Comparison of ENCODE assay signal across 10 mouse cellular contexts in the genomic region with DNA sequence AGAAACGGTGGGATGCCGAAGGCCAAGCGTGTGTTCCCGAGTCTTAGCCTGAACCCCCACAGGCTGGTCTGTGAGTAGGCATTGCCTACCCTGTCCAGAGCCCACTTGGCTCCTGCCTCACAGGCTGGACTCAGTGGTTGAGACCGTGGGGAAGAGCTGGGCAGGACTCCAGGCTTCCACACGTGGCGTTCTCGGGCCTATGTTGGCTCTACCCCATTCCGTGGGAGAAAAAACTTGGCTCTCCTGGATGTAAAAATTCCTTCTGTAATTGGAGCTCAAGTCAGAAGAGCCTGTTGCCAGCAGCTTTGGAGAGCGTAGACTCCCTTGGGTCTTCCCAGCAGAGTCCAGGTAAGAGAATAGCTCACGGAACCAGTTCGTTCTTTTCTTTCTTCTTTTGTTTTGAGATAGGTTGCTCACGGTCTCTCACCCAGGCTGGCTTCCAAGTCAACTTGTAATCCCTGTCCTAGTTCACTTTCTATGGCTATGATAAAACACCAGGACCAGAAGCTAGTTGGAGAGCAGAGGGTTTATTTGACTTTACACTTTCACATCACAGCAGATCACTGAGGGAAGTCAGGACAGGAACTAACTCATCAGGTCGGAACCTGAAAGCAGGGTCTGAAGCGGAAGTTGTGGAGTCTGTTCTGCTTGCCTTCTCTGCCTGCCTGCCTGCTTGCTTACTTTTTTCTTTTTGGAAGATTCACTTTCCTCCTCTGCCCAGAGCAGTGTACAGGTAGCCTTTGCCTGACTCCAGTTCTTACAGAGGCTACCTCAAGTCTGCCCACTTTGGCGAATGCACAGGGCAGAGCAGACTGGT. TPM values are rescaled to one million over a fixed set of nuclear protein-coding genes. Genes with fewer than 3 reads are reported as not detected.
DNase-seq lines count a peak whose midpoint lies in the region; ATAC-seq and TF ChIP-seq lines count a peak whose summit lies in the region.
"Had no signal": no experiment of that assay in that cellular context is flagged by ENCODE, and none has a peak within 500 bp of the region (broad histone marks: within the 10 kb centered on the region; RNA-seq: fewer than 3 reads in every experiment).

No protein-coding gene starts in this region.

- no peak for ATAC-seq in forebrain, embryonic 11.5 days (replicated peaks; ENCODE audit: low FRiP score)

- 61% methylated on average over 16 of the region's 16 CpGs for WGBS in heart, adult 2 months
- 93% methylated on average over 16 of the region's 16 CpGs for WGBS in forebrain, embryonic 11.5 days

- H3K9me3 ChIP-seq in forebrain, embryonic 11.5 days (ENCODE audit: control insufficient read depth, low read length), result no peaks in the 10 kb centered on the region
- H3K9me3 ChIP-seq: stomach, embryonic 15.5 days had no signal

- no peak overlapping the region for H3K27ac ChIP-seq in heart, adult 2 months
- H3K27ac ChIP-seq in testis, adult 2 months (ENCODE audit: control insufficient read depth, insufficient read depth, low read depth, low read length), result peak overlapping the region; percentile 30; the same call in 1 of the 2 replicates
- H3K27ac ChIP-seq in forebrain, embryonic 11.5 days (ENCODE audit: low read depth, low read length), result no peak overlapping the region
- H3K27ac ChIP-seq: stomach, embryonic 15.5 days had no signal

- TF ChIP-seq POLR2A in heart, adult 2 months (IDR thresholded peaks at IDR 0.05; ENCODE audit: insufficient read depth, low read depth, low read length), result no peak
- no peak for TF ChIP-seq POLR2A in testis, adult 2 months (IDR thresholded peaks at IDR 0.05; ENCODE audit: control insufficient read depth, low read depth, low read length)

- intact Hi-C loops in heart, adult 2 months (cut with DNase I), result no loop called here
- intact Hi-C loops in left cerebral cortex, postnatal 36 days (cut with DNase I), result no loop called here

- no peak overlapping the region for H3K4me2 ChIP-seq in forebrain, embryonic 11.5 days (ENCODE audit: low read depth, low read length, severe bottlenecking)
- H3K4me2 ChIP-seq: stomach, embryonic 15.5 days had no signal

- H3K27me3 ChIP-seq in heart, adult 2 months (ENCODE audit: control insufficient read depth, insufficient read depth, low read length), result no peaks in the 10 kb centered on the region
- H3K27me3 ChIP-seq in testis, adult 2 months (ENCODE audit: control insufficient read depth, insufficient read depth, low read length), result no peaks in the 10 kb centered on the region
- H3K27me3 ChIP-seq in forebrain, embryonic 11.5 days (ENCODE audit: control insufficient read depth, insufficient read depth, low read length), result no peaks in the 10 kb centered on the region
- H3K27me3 ChIP-seq: stomach, embryonic 15.5 days had no signal

- H3K9ac ChIP-seq in heart, adult 2 months (ENCODE audit: low read depth, low read length), result no peak overlapping the region
- no peak overlapping the region for H3K9ac ChIP-seq in forebrain, embryonic 11.5 days (ENCODE audit: low read length)
- H3K9ac ChIP-seq: stomach, embryonic 15.5 days had no signal

- no peak for TF ChIP-seq CTCF in heart, adult 2 months (IDR thresholded peaks at IDR 0.05)
- TF ChIP-seq CTCF in testis, adult 2 months (IDR thresholded peaks at IDR 0.05; ENCODE audit: control insufficient read depth, insufficient read depth, insufficient replicate concordance, low read depth, low read length), result no peak

- DNase-seq in heart, adult 2 months, result peak; percentile 35 to 56
- no peak for DNase-seq in heart, adult 8-10 months (ENCODE audit: low spot score)
- no peak for DNase-seq in testis, postnatal 14 days (ENCODE audit: low spot score)
- peak; percentile 57 to 72 for DNase-seq in left cerebral cortex, postnatal 36 days (ENCODE audit: low spot score in 2 of 2)
- no peak for DNase-seq in forebrain, embryonic 11.5 days (ENCODE audit: low spot score)
- no peak for DNase-seq in natural killer cell, adult 2 months (ENCODE audit: low spot score in 2 of 2)
- DNase-seq in embryo, embryonic 10 days (ENCODE audit: low spot score), result no peak

- no peak for TF ChIP-seq EP300 in heart, adult 2 months (IDR thresholded peaks at IDR 0.05; ENCODE audit: insufficient read depth, low read depth, low read length)

- H3K4me3 ChIP-seq in heart, adult 2 months, result no peak overlapping the region
- H3K4me3 ChIP-seq in testis, adult 2 months (ENCODE audit: control insufficient read depth, low read depth, low read length), result no peak overlapping the region
- H3K4me3 ChIP-seq in forebrain, embryonic 11.5 days (ENCODE audit: low read depth, low read length), result no peak overlapping the region
- H3K4me3 ChIP-seq: stomach, embryonic 15.5 days had no signal

- H3K36me3 ChIP-seq in heart, adult 2 months (ENCODE audit: control insufficient read depth, insufficient read depth, low read length), result no peaks in the 10 kb centered on the region
- no peaks in the 10 kb centered on the region for H3K36me3 ChIP-seq in testis, adult 2 months (ENCODE audit: control insufficient read depth, insufficient read depth, low read length)
- no peaks in the 10 kb centered on the region for H3K36me3 ChIP-seq in forebrain, embryonic 11.5 days (ENCODE audit: control insufficient read depth, insufficient read depth, low read length)
- H3K36me3 ChIP-seq: stomach, embryonic 15.5 days had no signal

- H3K79me2 ChIP-seq in heart, adult 2 months (replicated peaks; ENCODE audit: control insufficient read depth, insufficient read depth, low read length), result no peaks in the 10 kb centered on the region

- H3K4me1 ChIP-seq in heart, adult 2 months (ENCODE audit: control insufficient read depth, insufficient read depth, low read length), result peaks cover 10% of the 10 kb centered on the region
- H3K4me1 ChIP-seq in testis, adult 2 months (ENCODE audit: control insufficient read depth, insufficient read depth, low read length), result peaks cover 2% of the 10 kb centered on the region
- H3K4me1 ChIP-seq in forebrain, embryonic 11.5 days (replicated peaks; ENCODE audit: control insufficient read depth, insufficient read depth, low read length), result no peaks in the 10 kb centered on the region

RNA-seq across cellular contexts. Expression of gene Cmbl, which starts 6.9 kb away (rescaled TPM):
- 10 to 100 TPM; 27.1 to 30.7 TPM for total RNA-seq in heart, adult 2 months (2021)
- 49.6 and 70.3 TPM in 2 replicates for polyA plus RNA-seq in heart, adult 2 months (2012; rRNA removed)
- total RNA-seq in heart, adult 8-10 months (2022), result 10 to 100 TPM; 31.4 to 42.1 (median 34.4) TPM
- polyA plus RNA-seq in testis, adult 2 months (2012; rRNA removed), result 8.2 and 12.8 TPM in 2 replicates
- total RNA-seq in left cerebral cortex, postnatal 36 days (2021), result 10 to 100 TPM; 13.2 to 14.4 TPM
- polyA plus RNA-seq in forebrain, embryonic 11.5 days (2014; fragmentation: Nextera tagmentation; extraction: Ambion mirVana), result 0.79 and 1.0 TPM in 2 replicates
- total RNA-seq: megakaryocyte-erythroid progenitor cell, adult 5-6 weeks had no signal

RNA-seq across cellular contexts. Expression of gene Cct5, which starts 29.5 kb away (rescaled TPM):
- 100 to 1,000 TPM; 131 to 146 TPM for total RNA-seq in heart, adult 2 months (2021)
- polyA plus RNA-seq in heart, adult 2 months (2012; rRNA removed), result 64.3 and 112 TPM in 2 replicates
- 100 to 1,000 TPM; 123 to 130 (median 127) TPM for total RNA-seq in heart, adult 8-10 months (2022)
- polyA plus RNA-seq in testis, adult 2 months (2012; rRNA removed), result 208 and 217 TPM in 2 replicates
- 100 to 1,000 TPM; 180 to 184 TPM for total RNA-seq in left cerebral cortex, postnatal 36 days (2021)
- 695 and 710 TPM in 2 replicates for polyA plus RNA-seq in forebrain, embryonic 11.5 days (2014; fragmentation: Nextera tagmentation; extraction: Ambion mirVana)

RNA-seq across cellular contexts. Expression of gene Fam173b, which starts 29.5 kb away (rescaled TPM):
- total RNA-seq in heart, adult 2 months (2021), result 10 to 100 TPM; 20.0 to 22.4 TPM
- 11.2 and 17.1 TPM in 2 replicates for polyA plus RNA-seq in heart, adult 2 months (2012; rRNA removed)
- 10 to 100 TPM; 17.2 to 22.2 (median 20.3) TPM for total RNA-seq in heart, adult 8-10 months (2022)
- polyA plus RNA-seq in testis, adult 2 months (2012; rRNA removed), result 4.8 and 6.2 TPM in 2 replicates
- total RNA-seq in left cerebral cortex, postnatal 36 days (2021), result 10 to 100 TPM in 1 of 2 experiments, 1 to 10 TPM in 1; 9.2 to 12.8 TPM
- polyA plus RNA-seq in forebrain, embryonic 11.5 days (2014; fragmentation: Nextera tagmentation; extraction: Ambion mirVana), result 14.2 and 15.0 TPM in 2 replicates

RNA-seq across cellular contexts. Expression of gene March6, which starts 41.3 kb away (rescaled TPM):
- 100 to 1,000 TPM; 101 to 121 TPM for total RNA-seq in heart, adult 2 months (2021)
- polyA plus RNA-seq in heart, adult 2 months (2012; rRNA removed), result 32.3 and 65.1 TPM in 2 replicates
- total RNA-seq in heart, adult 8-10 months (2022), result 100 to 1,000 TPM; 112 to 123 (median 116) TPM
- 18.3 and 26.7 TPM in 2 replicates for polyA plus RNA-seq in testis, adult 2 months (2012; rRNA removed)
- 100 to 1,000 TPM; 192 to 199 TPM for total RNA-seq in left cerebral cortex, postnatal 36 days (2021)
- 62.6 and 69.6 TPM in 2 replicates for polyA plus RNA-seq in forebrain, embryonic 11.5 days (2014; fragmentation: Nextera tagmentation; extraction: Ambion mirVana)

Comparison
In these comparisons a context has a peak if more than half of its experiments do, and no peak if none do; other contexts are left out.
1. DNase-seq: peak in heart, adult 2 months (2 of 2) and left cerebral cortex, postnatal 36 days (2 of 2); none in heart, adult 8-10 months (single experiment), testis, postnatal 14 days (single experiment), forebrain, embryonic 11.5 days (single experiment), natural killer cell, adult 2 months (0 of 2) and embryo, embryonic 10 days (single experiment).